Mouse (Mus musculus): ENCODE results near the gene Unc5cl.

The Unc5cl gene

GRCm38 (mm10) chr17:48542733-48543132, 88.0 kb downstream of the Unc5cl start:
- no peak for DNase-seq

- peak; percentile 33 to 52 for DNase-seq
Observed at GRCm38 (mm10) chr17:48543301-48543765, 88.6 kb downstream of the Unc5cl start.

GRCm38 (mm10) chr17:48544722-48545121, 90.0 kb downstream of the Unc5cl start:
- no peak for DNase-seq

GRCm38 (mm10) chr17:48545223-48545943, 90.7 kb downstream of the Unc5cl start:
- DNase-seq, result no peak

GRCm38 (mm10) chr17:48546036-48546435, 91.3 kb downstream of the Unc5cl start:
- DNase-seq, result no peak

GRCm38 (mm10) chr17:48547668-48548067, 93.0 kb downstream of the Unc5cl start:
- DNase-seq, result no peak

GRCm38 (mm10) chr17:48551788-48552531, 97.3 kb downstream of the Unc5cl start:
- peak; percentile 89 to 90 for DNase-seq

- peak in 1 of 2 experiments; percentile 56 for DNase-seq
Observed at GRCm38 (mm10) chr17:48552532-48552915, 97.8 kb downstream of the Unc5cl start.

- DNase-seq, result no peak
Observed at GRCm38 (mm10) chr17:48556223-48556962, 101.7 kb downstream of the Unc5cl start.

- no peak for DNase-seq
Observed at GRCm38 (mm10) chr17:48557823-48558715, 103.4 kb downstream of the Unc5cl start.

- DNase-seq, result no peak
Observed at GRCm38 (mm10) chr17:48564931-48565330, 110.2 kb downstream of the Unc5cl start.

GRCm38 (mm10) chr17:48569656-48570055, 115.0 kb downstream of the Unc5cl start:
- peak in 1 of 2 experiments; percentile 30 for DNase-seq

- no peak for DNase-seq
Observed at GRCm38 (mm10) chr17:48581153-48581552, 126.5 kb downstream of the Unc5cl start.

GRCm38 (mm10) chr17:48582486-48582990, 127.8 kb downstream of the Unc5cl start:
- no peak for DNase-seq

- DNase-seq, result peak; percentile 53 to 63
Observed at GRCm38 (mm10) chr17:48583401-48583800, 128.7 kb downstream of the Unc5cl start.

- DNase-seq, result no peak
Observed at GRCm38 (mm10) chr17:48585902-48586359, 131.2 kb downstream of the Unc5cl start.

- no peak for DNase-seq
Observed at GRCm38 (mm10) chr17:48588674-48589073, 134.0 kb downstream of the Unc5cl start.

Data from cerebellum, adult 18-20 months (tissue).